Mouse (Mus musculus) embryonic facial prominence, embryonic 12.5 days (tissue): ENCODE results near the gene Letmd1. TPM values are rescaled to one million over a fixed set of nuclear protein-coding genes. Genes with fewer than 3 reads are reported as not detected.
A peak's percentile ranks its signal among the peaks of the same experiment; 100 is the strongest.
"Not testable (repeated sequence)": the region's sequence is repeated elsewhere in the genome, so short reads cannot be mapped to it uniquely, and the experiment has no call there.

ENCODE experiments used
- ATAC-seq: fragments of 200-750 bp; cut with Nextera tagmentation; 2 replicates; pipeline ENCODE4 v1.8.0; 2017; ENCODE audit not compliant: insufficient number of reproducible peaks, insufficient read depth, low FRiP score, low TSS enrichment
- H3K27ac ChIP-seq: fragments of 300-500 bp; sonication (generic); 2 replicates; pipeline ENCODE4 v1.5.1; 2016; ENCODE audit warnings: mild to moderate bottlenecking
- H3K27me3 ChIP-seq: fragments of 300-500 bp; sonication (generic); 2 replicates; pipeline ENCODE4 v1.6.1; 2016; ENCODE audit warnings: mild to moderate bottlenecking, moderate library complexity
- H3K36me3 ChIP-seq: fragments of 300-500 bp; sonication (generic); 2 replicates; pipeline ENCODE4 v1.6.1; 2016; ENCODE audit warnings: mild to moderate bottlenecking
- H3K4me1 ChIP-seq: fragments of 300-500 bp; sonication (generic); 2 replicates; pipeline ENCODE4 v1.6.1; 2016
- H3K4me2 ChIP-seq: fragments of 300-500 bp; sonication (generic); replicated peaks from 2 replicates; pipeline ENCODE4 v1.6.1; 2016; ENCODE audit warnings: mild to moderate bottlenecking, moderate library complexity
- H3K4me3 ChIP-seq: fragments of 300-500 bp; sonication (generic); 2 replicates; pipeline ENCODE4 v1.5.1; 2016; ENCODE audit warnings: mild to moderate bottlenecking
- H3K9ac ChIP-seq: fragments of 300-500 bp; sonication (generic); 2 replicates; pipeline ENCODE4 v1.6.1; 2016; ENCODE audit warnings: mild to moderate bottlenecking, moderate library complexity
- H3K9me3 ChIP-seq: fragments of 300-500 bp; sonication (generic); 2 replicates; pipeline ENCODE4 v1.6.1; 2016; ENCODE audit warnings: mild to moderate bottlenecking, moderate library complexity
- WGBS: fragments of 180-500 bp; shearing (Covaris S2); methylation state at CpG from one replicate; pipeline ENCODE4 v1.1.7; 2016; 5-methylcytosine and 5-hydroxymethylcytosine counted together
- polyA plus RNA-seq: library from polyadenylated mRNA; unstranded; fragments of >200 nt; fragmentation: Nextera tagmentation; extraction: Ambion mirVana; gene quantifications from 2 replicates; pipeline ENCODE4 v1.2.1, GENCODE M21; 2016

Letmd1 gene
- polyA plus RNA-seq, 1 experiment from 2014 or later: 35.3 TPM

DNA sequence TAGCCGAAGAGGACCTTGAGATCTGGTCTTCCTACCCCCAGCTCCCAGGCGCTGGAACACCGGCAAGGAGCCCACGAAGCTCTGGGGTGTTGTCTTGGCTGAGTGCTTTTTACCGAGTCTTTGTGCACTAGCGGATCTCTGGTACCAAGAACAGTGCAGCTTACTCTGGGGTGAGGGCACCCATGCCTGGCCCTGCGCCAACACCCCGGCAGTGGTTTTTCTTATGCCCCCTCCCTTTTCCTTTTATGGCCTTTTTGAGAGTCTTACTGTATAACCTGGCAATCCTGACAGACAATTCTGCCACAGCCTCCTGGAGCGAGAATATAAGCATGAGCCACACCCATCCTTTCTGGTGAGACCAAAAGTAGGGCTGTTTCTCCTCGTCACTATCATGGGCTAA lies 9.5 kb downstream of the Letmd1 start:
- 87% methylated on average over 10 of the region's 10 CpGs for WGBS
- Histone ChIP-seq H3K4me2 (no peak overlapping the region), H3K4me1 (no peaks in the 10 kb centered on the region), H3K9ac (no peak overlapping the region), H3K36me3 (peaks cover 86% of the 10 kb centered on the region), H3K27me3 (no peaks in the 10 kb centered on the region), H3K9me3 (no peaks in the 10 kb centered on the region), H3K4me3 (no peak overlapping the region), H3K27ac (no peak overlapping the region)
- no peak for ATAC-seq

DNA sequence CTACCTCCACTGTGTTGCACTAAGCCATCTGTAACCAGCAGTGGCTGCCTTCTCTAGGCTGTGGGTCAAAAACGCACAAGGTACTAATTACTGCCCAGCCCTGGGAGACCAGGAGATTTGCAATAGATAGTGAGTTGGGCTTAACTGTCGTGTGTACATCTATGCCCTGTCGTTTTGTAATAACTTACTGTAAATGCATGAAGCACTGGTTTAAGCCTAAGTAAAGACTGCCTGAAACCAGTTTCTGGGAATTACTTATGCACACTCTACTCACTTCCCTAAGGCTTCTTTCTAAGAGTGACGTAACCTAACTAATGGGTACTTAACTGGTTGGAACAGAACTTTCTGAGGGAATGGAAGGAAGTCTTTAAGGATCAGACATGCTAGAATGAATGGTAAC lies 10.1 kb downstream of the Letmd1 start:
- H3K27ac ChIP-seq: no peak overlapping the region
- ATAC-seq: no peak
- H3K27me3 ChIP-seq: no peaks in the 10 kb centered on the region
- H3K4me3 ChIP-seq: no peak overlapping the region
- peaks cover 87% of the 10 kb centered on the region for H3K36me3 ChIP-seq
- no peak overlapping the region for H3K9ac ChIP-seq
- H3K4me1 ChIP-seq: no peaks in the 10 kb centered on the region
- 71% methylated on average over 4 of the region's 4 CpGs for WGBS
- H3K4me2 ChIP-seq: no peak overlapping the region
- no peaks in the 10 kb centered on the region for H3K9me3 ChIP-seq

DNA sequence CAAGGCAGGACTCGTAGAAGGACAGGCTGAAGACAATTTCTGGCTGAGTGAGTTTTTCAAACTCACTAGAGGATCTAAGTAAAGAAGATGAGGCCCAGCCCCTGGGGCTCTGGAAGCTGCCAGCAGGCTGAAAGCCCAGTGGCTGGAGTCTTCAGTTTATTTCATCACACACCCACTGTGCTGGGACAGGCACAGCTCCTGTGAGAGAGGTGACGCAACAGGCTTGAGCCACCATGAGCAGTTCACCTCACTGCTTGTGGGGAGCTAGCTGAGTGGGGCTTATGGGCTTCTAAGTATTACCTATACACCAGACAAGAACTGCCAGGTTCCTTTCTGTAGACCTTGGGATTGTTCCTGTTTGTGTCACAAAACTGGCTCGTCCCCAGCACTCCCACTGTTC lies 16.8 kb downstream of the Letmd1 start:
- Histone ChIP-seq H3K9me3 (no peaks in the 10 kb centered on the region), H3K4me1 (peaks cover 19% of the 10 kb centered on the region), H3K27me3 (no peaks in the 10 kb centered on the region), H3K9ac (no peak overlapping the region), H3K4me3 (no peak overlapping the region), H3K36me3 (peaks cover 82% of the 10 kb centered on the region), H3K27ac (no peak overlapping the region), H3K4me2 (no peak overlapping the region)
- no peak for ATAC-seq
- 83% methylated on average over 3 of the region's 3 CpGs for WGBS

GRCm38 (mm10) chr15:100486450-100486849 lies 17.6 kb downstream of the Letmd1 start:
- Histone ChIP-seq H3K4me3 (no peak overlapping the region), H3K9me3 (no peaks in the 10 kb centered on the region), H3K36me3 (peaks cover 73% of the 10 kb centered on the region), H3K4me1 (peaks cover 21% of the 10 kb centered on the region), H3K9ac (no peak overlapping the region), H3K27me3 (no peaks in the 10 kb centered on the region), H3K27ac (no peak overlapping the region), H3K4me2 (no peak overlapping the region)
- WGBS: 27% methylated on average over 7 of the region's 7 CpGs
- ATAC-seq: no peak

DNA sequence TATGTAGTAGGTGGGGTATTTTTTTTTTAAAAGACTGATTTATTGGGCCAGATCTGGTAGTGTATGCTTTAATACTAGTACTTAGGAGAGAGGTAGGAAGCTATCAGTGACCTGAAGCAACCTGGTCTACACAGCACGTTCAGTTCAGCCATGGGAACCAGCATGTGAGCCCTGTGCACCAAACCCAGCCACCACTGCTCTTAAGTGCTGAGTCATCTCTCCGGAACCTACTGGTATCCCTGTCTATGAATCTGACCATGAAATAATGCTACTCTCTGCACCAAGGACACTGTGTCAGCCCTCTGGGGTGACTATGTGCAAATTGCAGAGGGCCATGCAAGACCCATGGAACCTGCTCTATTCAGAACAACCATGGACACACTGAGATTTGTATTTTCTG lies 18.2 kb downstream of the Letmd1 start:
- Histone ChIP-seq H3K4me3 (no peak overlapping the region), H3K27ac (no peak overlapping the region), H3K4me2 (no peak overlapping the region), H3K9ac (no peak overlapping the region), H3K36me3 (peaks cover 67% of the 10 kb centered on the region), H3K27me3 (no peaks in the 10 kb centered on the region), H3K4me1 (peaks cover 24% of the 10 kb centered on the region), H3K9me3 (no peaks in the 10 kb centered on the region)
- ATAC-seq: no peak
- WGBS: 85% methylated on average over 2 of the region's 2 CpGs

- H3K9ac ChIP-seq, ATAC-seq, H3K4me3 ChIP-seq, H3K4me2 ChIP-seq, H3K27me3 ChIP-seq, H3K9me3 ChIP-seq, H3K27ac ChIP-seq: not testable (repeated sequence)
- Histone ChIP-seq H3K36me3 (peaks cover 55% of the 10 kb centered on the region), H3K4me1 (peaks cover 36% of the 10 kb centered on the region)
- 91% methylated on average over 1 of the region's 1 CpGs for WGBS
These were observed 19.5 kb downstream of the Letmd1 start for GRCm38 (mm10) chr15:100488297-100488696.

DNA sequence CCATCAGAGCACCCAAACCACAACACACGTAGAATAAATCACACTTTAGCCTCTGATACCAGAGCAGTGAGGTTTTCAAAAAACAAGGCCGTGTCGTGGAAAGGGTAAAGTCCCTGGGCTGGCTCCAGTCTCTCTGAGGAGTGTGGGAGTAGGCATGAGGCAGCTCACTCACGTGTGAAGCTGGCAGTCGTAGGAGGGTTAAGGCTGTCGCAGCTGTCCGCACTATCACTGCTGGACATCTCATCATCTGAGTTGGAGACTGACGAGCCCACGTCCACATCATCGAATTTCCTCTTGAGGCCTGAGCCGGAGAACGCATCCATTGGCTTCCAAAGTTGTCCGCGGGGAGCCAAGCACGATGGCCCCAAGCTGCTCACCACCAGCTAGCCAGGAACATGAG lies 20.4 kb downstream of the Letmd1 start:
- WGBS: 83% methylated on average over 15 of the region's 15 CpGs
- Histone ChIP-seq H3K9ac (no peak overlapping the region), H3K27me3 (no peaks in the 10 kb centered on the region), H3K27ac (no peak overlapping the region), H3K9me3 (no peaks in the 10 kb centered on the region), H3K36me3 (peaks cover 45% of the 10 kb centered on the region), H3K4me1 (peaks cover 43% of the 10 kb centered on the region), H3K4me3 (no peak overlapping the region), H3K4me2 (no peak overlapping the region)
- no peak for ATAC-seq

DNA sequence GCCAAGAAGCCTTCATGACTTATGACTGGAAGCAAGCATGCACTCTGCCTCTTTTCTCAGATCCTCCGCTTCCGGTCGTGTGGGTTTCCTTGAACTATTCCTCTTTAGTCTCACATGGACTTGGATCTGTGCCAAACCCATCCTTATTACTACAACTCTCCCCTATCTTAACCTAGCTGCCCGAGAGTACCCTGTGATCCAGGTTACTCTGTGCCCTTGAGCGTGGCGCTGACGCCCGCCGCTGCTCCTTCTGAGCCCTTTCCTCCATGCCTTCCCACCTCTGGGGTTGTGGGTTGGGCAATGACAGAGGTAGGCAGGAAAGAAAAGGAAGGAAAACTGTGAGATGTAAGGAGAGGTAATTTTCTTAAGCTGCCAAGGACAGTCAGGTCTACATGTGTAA lies 23.1 kb downstream of the Letmd1 start:
- peaks cover 18% of the 10 kb centered on the region for H3K36me3 ChIP-seq
- H3K27me3 ChIP-seq: no peaks in the 10 kb centered on the region
- H3K9me3 ChIP-seq: no peaks in the 10 kb centered on the region
- ATAC-seq: no peak
- no peak overlapping the region for H3K4me3 ChIP-seq
- 76% methylated on average over 9 of the region's 9 CpGs for WGBS
- H3K27ac ChIP-seq: no peak overlapping the region
- no peak overlapping the region for H3K9ac ChIP-seq
- H3K4me1 ChIP-seq: peaks cover 36% of the 10 kb centered on the region
- H3K4me2 ChIP-seq: peak overlapping the region; percentile 12

DNA sequence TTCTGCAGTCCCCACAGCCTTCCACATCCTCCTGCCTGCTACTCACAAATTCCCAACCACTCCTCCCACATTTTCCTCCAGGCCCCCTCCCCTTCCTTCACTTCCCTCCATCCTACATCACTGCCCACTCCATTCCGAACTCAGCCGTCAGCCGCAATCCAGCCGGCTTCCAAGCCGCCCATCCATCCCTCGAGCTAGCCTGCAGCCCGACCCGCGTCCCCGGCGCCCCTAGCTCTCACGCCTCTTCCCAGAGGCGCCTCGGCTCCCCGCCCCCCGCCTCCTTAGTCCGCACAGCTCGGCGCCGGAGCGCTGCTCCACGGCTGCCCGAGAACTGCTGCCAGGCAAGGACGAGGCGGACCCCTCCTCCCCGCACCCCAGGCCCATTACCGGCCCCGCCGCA lies 25.8 kb downstream of the Letmd1 start:
- Histone ChIP-seq H3K27ac (peak overlapping the region; percentile 96), H3K9me3 (no peaks in the 10 kb centered on the region), H3K4me1 (peaks cover 31% of the 10 kb centered on the region), H3K27me3 (no peaks in the 10 kb centered on the region), H3K4me2 (peak overlapping the region; percentile 67), H3K4me3 (peak overlapping the region; percentile 84), H3K36me3 (no peaks in the 10 kb centered on the region), H3K9ac (peak overlapping the region; percentile 99)
- ATAC-seq: peak; percentile 85
- WGBS: 0% methylated on average over 26 of the region's 29 CpGs

DNA sequence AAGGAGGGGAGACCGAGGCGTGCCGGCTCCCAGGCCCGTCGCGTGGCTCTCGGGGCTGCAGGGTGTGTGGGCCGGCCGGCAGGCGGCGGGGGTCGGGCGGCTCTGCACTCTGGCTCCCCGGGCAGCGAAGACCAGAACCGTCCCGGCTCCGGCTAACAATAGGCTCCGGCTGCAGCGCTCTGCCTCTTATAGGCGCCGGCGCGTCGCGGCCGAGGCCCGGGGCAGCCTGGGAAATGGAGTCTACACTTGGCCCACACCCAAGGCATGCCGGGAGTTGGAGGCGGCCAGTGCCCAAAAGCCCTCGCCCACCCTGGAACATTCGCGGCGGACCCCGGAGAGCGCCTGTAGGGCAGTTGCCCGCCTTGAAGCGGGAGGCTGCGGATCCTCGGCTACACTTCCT lies 26.3 kb downstream of the Letmd1 start, which contains the start of gene Csrnp2:
Gene Csrnp2, minus strand, starts transcription at position 387 of the 400 bp plus-strand sequence.
- peak within 1 kb of the TSS; percentile 84 for H3K4me3 ChIP-seq
- peaks cover 29% of the 10 kb centered on the region for H3K4me1 ChIP-seq
- H3K9me3 ChIP-seq: no peaks in the 10 kb centered on the region
- H3K27me3 ChIP-seq: no peaks in the 10 kb centered on the region
- no peaks in the 10 kb centered on the region for H3K36me3 ChIP-seq
- peak within 1 kb of the TSS; percentile 96 for H3K27ac ChIP-seq
- peak within 1 kb of the TSS; percentile 67 for H3K4me2 ChIP-seq
- under 1% methylated on average over 40 of the region's 40 CpGs for WGBS
- ATAC-seq: peak; percentile 97
- H3K9ac ChIP-seq: peak within 1 kb of the TSS; percentile 99

DNA sequence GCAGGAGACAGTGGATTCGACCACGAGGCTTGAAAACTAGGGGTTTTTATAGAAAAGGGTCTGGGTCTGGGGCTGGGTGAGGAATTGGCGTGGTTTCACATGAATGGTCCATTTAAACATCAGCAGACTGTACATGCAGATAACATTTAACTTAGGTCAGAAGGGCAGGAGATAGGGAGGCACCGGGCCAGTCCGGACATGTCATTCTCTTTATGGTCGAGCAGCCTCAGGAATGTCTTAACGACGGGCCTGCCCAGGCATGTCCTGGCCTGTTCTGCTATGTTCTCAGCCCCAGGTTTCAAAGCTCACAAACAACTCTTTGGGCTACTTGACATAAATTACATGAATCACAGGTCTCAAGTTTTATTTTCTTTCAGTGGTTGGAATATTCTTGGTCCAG lies 30.7 kb downstream of the Letmd1 start:
- not testable (repeated sequence) for H3K4me1 ChIP-seq, H3K4me3 ChIP-seq, H3K4me2 ChIP-seq, H3K9me3 ChIP-seq, H3K27ac ChIP-seq, H3K27me3 ChIP-seq, H3K9ac ChIP-seq, ATAC-seq
- WGBS: 88% methylated on average over 8 of the region's 8 CpGs
- H3K36me3 ChIP-seq: peaks cover 12% of the 10 kb centered on the region; the same call in 1 of the 2 replicates

- Histone ChIP-seq H3K9ac (no peak overlapping the region), H3K36me3 (peaks cover 79% of the 10 kb centered on the region), H3K27ac (no peak overlapping the region), H3K4me3 (no peak overlapping the region), H3K9me3 (no peaks in the 10 kb centered on the region), H3K4me1 (no peaks in the 10 kb centered on the region), H3K4me2 (no peak overlapping the region), H3K27me3 (no peaks in the 10 kb centered on the region)
- ATAC-seq: no peak
- WGBS: 89% methylated on average over 13 of the region's 13 CpGs
These were observed 39.8 kb downstream of the Letmd1 start for GRCm38 (mm10) chr15:100508454-100509167.
